Mouse (Mus musculus): Measurements from ENCODE around the gene Ap1s1.

DNA sequence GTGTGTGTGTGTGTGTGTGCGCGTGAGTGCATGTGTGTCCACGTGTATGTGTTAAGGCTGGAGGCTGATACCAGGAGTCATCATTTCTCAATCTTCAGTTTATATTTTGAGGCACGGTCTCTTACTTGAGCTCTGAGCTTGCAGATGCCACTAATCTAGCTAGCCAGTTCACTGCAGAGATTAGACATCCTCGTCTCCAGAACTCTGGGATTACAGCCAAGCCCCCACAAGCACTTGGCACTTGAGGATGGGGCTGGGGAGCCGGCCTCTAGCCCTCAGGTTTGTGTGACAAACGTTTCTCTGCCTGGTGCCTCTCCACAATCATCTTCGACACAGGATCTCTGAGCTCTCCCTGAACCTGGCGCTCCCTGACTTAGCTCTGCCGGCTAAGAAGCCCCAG is 44.9 kb upstream of the Ap1s1 start:
- no peak for TF ChIP-seq CTCF (IDR thresholded peaks at IDR 0.05; ENCODE audit: low read depth)
- TF ChIP-seq EP300 (IDR thresholded peaks at IDR 0.05; ENCODE audit: low read depth), result no peak
